Mouse (Mus musculus) heart, postnatal 0 days (tissue): ENCODE measurements at regions not wholly inside any gene's neighbourhood (a gene's known extent, or its start where the extent isn't known, plus 50 kb on each side); places are given as distances from the start of the nearest gene placed in this dataset.

Experiments
- ATAC-seq: fragments of 200-750 bp; cut with Nextera tagmentation; 2 replicates; pipeline ENCODE4 v1.8.0; 2017; ENCODE audit warnings: low read depth, moderate number of reproducible peaks, moderate library complexity; ENCODE audit not compliant: insufficient read depth
- DNase-seq: peaks from one replicate; pipeline ENCODE4 v3.0.0-alpha.2; 2016; ENCODE audit warnings: low spot score
- H3K27ac ChIP-seq: fragments of 300-500 bp; sonication (generic); 2 replicates; pipeline ENCODE4 v1.5.1; 2014; ENCODE audit warnings: low read depth, mild to moderate bottlenecking
- H3K27me3 ChIP-seq: fragments of 300-500 bp; sonication (generic); 2 replicates; pipeline ENCODE4 v1.6.1; 2014; ENCODE audit warnings: low read length, mixed read lengths; ENCODE audit not compliant: control insufficient read depth, insufficient read depth
- H3K36me3 ChIP-seq: fragments of 300-500 bp; sonication (generic); replicated peaks from 2 replicates; pipeline ENCODE4 v1.6.1; 2014; ENCODE audit warnings: low read length, mixed read lengths; ENCODE audit not compliant: control insufficient read depth, insufficient read depth
- H3K4me1 ChIP-seq: fragments of 300-500 bp; sonication (generic); 2 replicates; pipeline ENCODE4 v1.6.1; 2014; ENCODE audit warnings: antibody characterized with exemption; ENCODE audit not compliant: control insufficient read depth, insufficient read depth
- H3K4me2 ChIP-seq: fragments of 300-500 bp; sonication (generic); 2 replicates; pipeline ENCODE4 v1.6.1; 2014; ENCODE audit warnings: low read depth, mild to moderate bottlenecking, low read length, moderate library complexity
- H3K4me3 ChIP-seq: fragments of 300-500 bp; sonication (generic); 2 replicates; pipeline ENCODE4 v1.5.1; 2014; ENCODE audit warnings: low read depth, low read length
- H3K9ac ChIP-seq: fragments of 300-500 bp; sonication (generic); replicated peaks from 2 replicates; pipeline ENCODE4 v1.6.1; 2014; ENCODE audit warnings: low read depth, low read length, mixed read lengths
- H3K9me3 ChIP-seq: fragments of 300-500 bp; sonication (generic); replicated peaks from 2 replicates; pipeline ENCODE4 v1.6.1; 2016; ENCODE audit warnings: low read length; ENCODE audit not compliant: control insufficient read depth
- CTCF ChIP-seq: IDR thresholded peaks from 2 replicates; pipeline ENCODE4 v1.5.1; 2016; ENCODE audit warnings: antibody characterized with exemption, control low read depth, low read depth
- EP300 ChIP-seq: IDR thresholded peaks from 2 replicates; pipeline ENCODE4 v1.6.1; 2016; ENCODE audit warnings: antibody characterized with exemption, low read depth
- WGBS: fragments of 180-500 bp; shearing (Covaris S2); extraction: QIAGEN DNeasy Blood & Tissue Kit; methylation state at CpG from one replicate; pipeline ENCODE4 v1.1.7; 2014; 5-methylcytosine and 5-hydroxymethylcytosine counted together

DNA sequence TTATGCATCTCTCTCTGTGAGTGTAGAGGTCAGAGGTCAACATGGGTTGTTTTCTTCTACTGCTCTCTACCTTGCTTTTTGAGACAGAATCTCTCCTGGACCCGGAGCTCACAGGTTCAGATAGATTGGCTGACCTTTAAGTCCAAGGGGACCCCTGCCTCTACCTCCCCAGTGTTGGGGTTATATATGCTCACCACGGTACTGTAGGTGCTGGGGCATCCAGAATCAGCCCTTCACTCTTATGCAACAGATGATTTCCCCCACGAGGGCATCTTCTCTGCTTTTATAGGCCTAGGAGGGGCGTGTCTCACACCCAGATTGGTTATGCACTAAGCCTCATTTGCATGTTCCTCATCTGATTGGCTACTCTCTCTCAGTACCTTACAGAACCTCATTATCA is 282.5 kb upstream of the Zfp64 start:
- Histone ChIP-seq H3K4me2 (no peak overlapping the region), H3K36me3 (no peaks in the 10 kb centered on the region), H3K4me3 (no peak overlapping the region), H3K4me1 (no peaks in the 10 kb centered on the region), H3K27ac (no peak overlapping the region), H3K9me3 (no peaks in the 10 kb centered on the region), H3K9ac (no peak overlapping the region), H3K27me3 (no peaks in the 10 kb centered on the region)
- TF ChIP-seq CTCF: no peak
- TF ChIP-seq EP300: no peak
- ATAC-seq (no peak), DNase-seq (no peak)
- 89% methylated on average over 4 of the region's 4 CpGs for WGBS

- no peaks in the 10 kb centered on the region for H3K36me3 ChIP-seq
- no peaks in the 10 kb centered on the region for H3K4me1 ChIP-seq
- TF ChIP-seq CTCF: no peak
- TF ChIP-seq EP300: no peak
- H3K4me2 ChIP-seq: no peak overlapping the region
- no peaks in the 10 kb centered on the region for H3K9me3 ChIP-seq
- no peaks in the 10 kb centered on the region for H3K27me3 ChIP-seq
- DNase-seq: no peak
- 85% methylated on average over 9 of the region's 9 CpGs for WGBS
- H3K27ac ChIP-seq: no peak overlapping the region
- ATAC-seq: no peak
- H3K4me3 ChIP-seq: no peak overlapping the region
- no peak overlapping the region for H3K9ac ChIP-seq
Observed at GRCm38 (mm10) chr2:169237321-169237720, 281.9 kb upstream of the Zfp64 start.

DNA sequence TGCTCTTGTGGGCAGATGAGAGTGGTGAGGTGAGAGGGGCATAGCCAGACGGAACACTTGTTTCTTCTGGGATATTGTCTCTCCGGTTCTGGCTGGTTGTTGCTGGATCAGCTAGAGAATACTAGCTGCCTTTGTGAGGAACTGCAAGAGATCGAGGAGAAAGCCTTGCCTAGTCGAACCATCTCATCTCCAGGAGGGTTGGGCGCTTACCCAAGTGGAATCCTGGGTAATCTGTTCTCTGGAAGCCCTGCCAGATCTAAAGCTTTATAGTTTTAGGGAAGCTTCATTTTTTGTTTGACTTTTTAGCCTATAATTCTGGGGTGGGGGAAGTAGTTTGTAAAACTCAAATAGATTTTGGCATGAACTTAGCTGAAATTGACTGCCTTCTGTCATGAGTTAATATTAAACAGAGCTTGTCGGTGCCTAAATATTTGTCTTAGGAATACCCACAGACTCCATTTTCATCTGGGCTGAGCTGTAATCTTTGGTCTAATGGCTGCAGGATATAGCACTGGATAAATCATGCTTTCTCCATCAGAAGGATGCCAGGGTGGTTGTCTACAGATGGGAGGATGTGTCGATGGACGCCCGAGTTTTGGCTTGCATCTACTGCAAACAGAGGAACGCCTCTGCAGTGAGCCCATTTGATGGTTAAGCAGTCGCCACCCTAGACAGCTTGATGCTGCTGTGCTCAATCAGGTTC is 279.1 kb upstream of the Zfp64 start:
- no peak overlapping the region for H3K27ac ChIP-seq
- TF ChIP-seq EP300 (no peak), CTCF (no peak)
- DNase-seq (no peak), ATAC-seq (no peak)
- no peaks in the 10 kb centered on the region for H3K9me3 ChIP-seq
- WGBS: 78% methylated on average over 11 of the region's 11 CpGs
- H3K4me3 ChIP-seq: no peak overlapping the region
- H3K9ac ChIP-seq: no peak overlapping the region
- no peaks in the 10 kb centered on the region for H3K4me1 ChIP-seq
- no peaks in the 10 kb centered on the region for H3K27me3 ChIP-seq
- no peak overlapping the region for H3K4me2 ChIP-seq
- no peaks in the 10 kb centered on the region for H3K36me3 ChIP-seq

DNA sequence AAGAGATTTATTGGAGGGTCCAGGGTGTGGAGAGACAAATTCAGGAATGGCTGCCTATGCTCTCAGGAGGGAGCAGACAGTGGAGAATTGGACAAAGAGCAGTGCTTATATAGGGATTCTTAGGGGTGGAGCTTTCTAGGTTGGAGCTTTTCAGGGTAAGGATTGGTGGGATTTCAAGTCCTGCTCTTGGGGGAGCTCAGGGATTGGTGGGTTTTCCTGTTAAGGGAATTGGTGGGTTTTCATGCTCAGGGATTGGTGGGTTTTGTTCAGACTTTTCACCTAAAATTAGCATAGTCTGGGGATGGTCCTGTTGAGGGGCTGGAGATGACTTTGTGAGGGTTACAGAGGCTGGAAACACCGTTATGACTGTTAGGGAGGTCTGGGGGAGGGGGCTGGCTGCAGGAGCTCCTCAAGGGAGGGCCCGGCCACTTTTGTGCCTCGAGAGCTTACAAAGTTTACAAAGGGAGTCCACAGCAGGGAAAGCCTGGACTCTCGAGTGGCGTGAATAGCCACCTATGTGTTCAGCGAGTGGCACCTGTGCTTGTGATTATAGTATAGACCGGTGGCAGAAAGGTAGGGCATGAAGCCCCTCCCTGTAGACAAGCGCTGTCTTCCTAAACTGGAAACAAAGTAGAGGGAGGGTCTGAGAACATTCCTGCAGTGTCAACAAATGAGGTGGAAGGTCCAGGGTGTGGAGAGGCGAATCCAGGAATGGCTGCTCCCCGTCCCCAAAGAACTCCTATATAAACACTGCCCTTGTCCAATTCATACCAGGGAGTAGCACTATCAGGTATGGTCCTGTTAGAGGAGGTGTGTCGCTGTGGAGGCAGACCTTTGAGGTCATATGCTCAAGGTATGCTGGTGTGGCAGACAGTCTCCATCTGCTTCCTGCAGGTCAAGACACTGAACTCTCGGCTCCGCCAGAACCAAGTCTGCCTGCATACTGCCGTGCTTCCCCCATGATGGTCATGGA is 278.1 kb upstream of the Zfp64 start:
- ATAC-seq (no peak), DNase-seq (no peak)
- H3K4me1 ChIP-seq: no peaks in the 10 kb centered on the region
- no peak overlapping the region for H3K4me2 ChIP-seq
- no peak overlapping the region for H3K27ac ChIP-seq
- no peak overlapping the region for H3K4me3 ChIP-seq
- H3K9ac ChIP-seq: no peak overlapping the region
- H3K36me3 ChIP-seq: no peaks in the 10 kb centered on the region
- WGBS: 78% methylated on average over 14 of the region's 14 CpGs
- no peak for TF ChIP-seq CTCF
- no peaks in the 10 kb centered on the region for H3K9me3 ChIP-seq
- H3K27me3 ChIP-seq: no peaks in the 10 kb centered on the region

GRCm38 (mm10) chr2:169222264-169222663 is 266.9 kb upstream of the Zfp64 start:
- Histone ChIP-seq H3K27ac (no peak overlapping the region), H3K9me3 (no peaks in the 10 kb centered on the region), H3K4me1 (no peaks in the 10 kb centered on the region), H3K27me3 (no peaks in the 10 kb centered on the region), H3K4me2 (no peak overlapping the region), H3K9ac (no peak overlapping the region), H3K4me3 (no peak overlapping the region), H3K36me3 (no peaks in the 10 kb centered on the region)
- no peak for ATAC-seq
- no peak for TF ChIP-seq CTCF
- TF ChIP-seq EP300: no peak
- no peak for DNase-seq
- 63% methylated on average over 8 of the region's 8 CpGs for WGBS
